Mouse (Mus musculus) kidney, postnatal 4 days (tissue): Measurements from ENCODE around the gene Klri2.
"Not testable (repeated sequence)": the region's sequence is repeated elsewhere in the genome, so short reads cannot be mapped to it uniquely, and the experiment has no call there.

Experiments used
- DNase-seq, 2 experiments: peaks; one replicate each; pipeline ENCODE4 v3.0.0; 2021; ENCODE audit warnings: mixed read lengths in 2 of 2

The Klri2 gene

DNA sequence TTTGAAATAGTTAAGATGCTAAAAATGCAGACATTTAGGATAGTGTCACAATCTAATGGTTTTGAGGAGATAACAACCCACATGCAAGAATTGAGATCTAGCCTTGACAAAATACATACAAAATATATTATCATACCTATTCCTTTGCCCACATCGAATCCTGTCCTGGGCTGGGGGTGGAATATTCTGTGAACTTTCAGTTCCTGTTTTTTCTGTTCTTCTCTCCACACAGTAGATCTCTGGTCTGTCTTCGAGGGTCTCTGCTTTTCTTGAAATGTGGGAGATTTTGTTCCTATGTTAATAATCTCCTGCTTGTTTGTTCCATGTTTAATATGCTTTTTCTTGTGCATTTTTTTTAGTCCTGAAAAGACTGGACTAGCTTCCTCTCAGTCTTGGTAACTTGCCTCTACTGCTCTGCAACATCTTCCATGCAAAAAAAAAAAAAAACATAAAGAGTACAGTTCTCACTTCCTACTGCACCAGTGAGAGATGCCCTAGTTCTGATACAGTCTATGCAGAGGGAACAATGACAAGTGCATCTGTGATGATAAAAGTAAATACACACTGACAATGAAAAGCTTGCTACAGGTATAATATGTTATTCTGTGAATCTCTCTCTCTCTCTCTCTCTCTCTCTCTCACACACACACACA, at the start of gene Klri2:
Gene Klri2 (minus strand): TSS at position 416 of the 653 bp plus-strand sequence.
- DNase-seq: no peak

DNA sequence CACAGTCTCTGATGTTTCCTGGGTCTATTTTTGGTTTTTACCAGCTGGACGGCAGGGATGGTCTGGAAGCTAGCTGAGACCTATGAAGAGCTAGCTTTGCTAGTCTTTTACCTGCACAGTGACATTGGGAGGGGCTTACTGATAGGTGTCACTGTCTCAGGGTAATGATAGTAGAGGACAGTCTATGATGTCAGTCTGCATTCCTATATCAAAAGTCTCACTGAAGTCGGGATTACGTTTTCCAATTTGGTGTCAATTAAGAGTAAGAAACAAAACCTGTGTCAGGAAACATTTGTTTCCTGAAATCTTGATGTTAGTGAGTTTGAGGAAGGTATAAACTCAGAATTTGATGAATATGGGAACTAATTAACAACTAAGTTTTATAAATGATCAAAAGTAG, 43.9 kb upstream of the Klri2 start, which contains the start of gene Gm156:
Gene Gm156 (minus strand): TSS at position 101 of the 400 bp plus-strand sequence.
- not testable (repeated sequence) for DNase-seq

DNA sequence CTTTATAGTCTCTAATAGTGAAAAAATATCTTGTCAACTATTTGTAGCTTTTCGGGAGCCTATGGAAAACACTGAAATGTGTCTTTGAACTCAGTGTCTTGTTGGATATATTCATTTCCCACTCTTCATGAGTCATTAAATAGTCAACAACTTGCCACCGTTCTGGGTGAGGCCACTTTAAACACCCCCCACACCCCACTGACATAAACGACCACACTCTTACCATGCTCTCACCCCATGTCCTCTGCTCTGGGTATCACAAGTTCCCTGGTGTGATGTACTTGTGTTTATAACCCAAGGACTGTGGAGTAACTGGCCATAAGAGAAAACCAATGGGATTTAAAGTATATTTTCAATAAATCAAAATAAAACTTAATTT, 7.4 kb upstream of the Klri2 start:
- DNase-seq: no peak

DNA sequence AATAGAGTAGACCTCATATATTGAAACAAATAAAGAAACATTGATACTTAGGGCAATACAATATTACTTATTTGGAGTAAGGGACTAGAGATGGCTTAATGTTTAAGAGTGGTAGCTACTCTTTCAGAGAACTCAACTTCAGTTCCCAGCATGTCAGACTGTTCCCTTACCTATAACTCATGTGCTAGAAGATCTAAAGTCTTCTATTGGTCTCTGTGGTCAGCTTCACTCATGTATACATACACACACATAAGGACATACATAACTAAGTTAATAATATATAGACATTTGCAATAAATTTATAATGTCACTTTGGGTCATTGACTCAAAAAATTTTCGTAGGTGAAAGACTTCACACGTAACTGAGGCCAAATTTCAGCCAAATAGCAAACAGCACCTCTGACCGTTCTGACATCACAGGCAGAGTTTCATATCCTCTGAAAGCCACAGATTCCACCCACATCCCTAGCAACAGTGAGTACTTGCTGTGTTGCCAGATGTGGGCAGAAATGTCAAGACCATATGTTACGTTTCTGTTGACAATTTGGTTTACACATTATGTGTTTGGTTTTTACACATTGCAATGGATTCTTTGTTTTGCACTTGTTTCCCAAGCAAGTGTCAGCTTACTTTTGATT, 6.9 kb upstream of the Klri2 start:
- no peak for DNase-seq

DNA sequence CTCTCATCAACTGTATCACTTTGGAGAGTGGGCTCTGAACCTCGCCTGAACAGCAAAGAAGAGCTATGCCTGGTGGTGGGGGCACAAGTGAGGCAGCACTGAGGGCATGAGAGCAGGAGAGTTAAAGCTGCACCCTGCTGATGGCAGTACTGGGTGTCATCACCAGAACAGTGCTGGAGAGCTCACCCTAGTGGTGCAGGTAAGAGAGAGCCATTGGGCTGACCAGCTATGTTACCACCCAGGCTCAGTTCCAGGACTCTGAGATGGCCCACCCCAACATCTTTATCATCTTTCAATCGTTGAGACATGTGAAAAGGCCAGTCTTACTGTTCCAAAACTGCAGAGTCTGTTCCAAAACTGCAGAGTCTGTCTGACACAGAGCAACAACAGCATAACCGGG, 5.9 kb upstream of the Klri2 start:
- DNase-seq: no peak

DNA sequence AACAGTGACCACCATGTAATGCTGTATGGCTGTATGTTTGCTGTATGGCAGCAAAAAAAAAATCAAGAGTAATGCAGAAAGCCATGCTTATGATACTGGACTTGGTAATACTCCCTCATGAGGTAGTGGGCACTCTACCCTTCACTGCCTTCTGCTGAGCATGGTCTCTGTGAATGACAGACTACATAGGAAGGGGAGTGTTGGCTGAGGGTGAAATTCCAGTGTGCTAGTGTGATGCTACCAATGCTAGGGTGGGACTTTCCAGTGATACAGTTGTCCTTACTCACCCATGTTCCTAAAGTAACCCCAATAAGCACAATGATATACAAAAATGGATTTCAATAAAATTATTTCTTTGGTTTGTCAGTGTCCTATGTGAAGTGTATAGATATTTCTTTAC, 3.9 kb downstream of the Klri2 start:
- DNase-seq: no peak

DNA sequence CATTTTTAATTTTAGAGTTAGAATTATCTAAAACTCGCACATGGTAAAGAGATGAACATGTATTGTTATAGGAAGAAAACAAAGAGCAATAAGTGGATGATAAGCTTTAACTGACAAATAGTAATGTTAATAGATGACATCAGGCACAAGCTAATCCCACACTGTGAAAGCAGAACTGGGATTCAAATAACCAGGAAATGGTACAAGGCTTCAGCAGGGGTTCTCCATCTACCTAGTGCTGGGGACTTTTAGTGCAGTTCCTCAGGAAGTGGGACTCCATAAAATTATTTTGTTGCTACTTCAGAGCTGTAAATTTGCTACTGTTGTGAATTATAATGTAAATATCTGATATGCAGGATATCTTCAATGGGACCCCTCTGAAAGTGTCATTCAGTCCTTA, 13.0 kb downstream of the Klri2 start:
- no peak for DNase-seq

DNA sequence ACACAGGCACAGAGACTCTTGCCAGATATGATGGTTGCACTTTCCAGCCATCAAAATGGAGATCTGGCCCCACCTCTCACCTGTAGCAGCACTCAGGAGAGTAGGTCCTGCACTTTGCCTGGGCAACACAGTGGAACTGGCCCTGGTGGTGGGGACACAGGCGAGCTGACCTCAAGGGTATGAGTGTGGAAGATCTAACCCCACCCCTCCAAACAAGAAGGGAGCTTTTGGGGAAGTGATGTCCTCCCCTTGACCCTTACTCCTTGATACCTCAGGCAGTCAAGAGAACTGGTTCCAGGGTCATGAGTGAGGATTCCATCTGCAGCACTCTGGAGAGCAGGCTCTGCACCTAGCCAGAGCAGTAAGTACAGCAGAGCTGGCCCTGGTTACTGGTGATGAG, 18.9 kb downstream of the Klri2 start:
- no peak for DNase-seq

DNA sequence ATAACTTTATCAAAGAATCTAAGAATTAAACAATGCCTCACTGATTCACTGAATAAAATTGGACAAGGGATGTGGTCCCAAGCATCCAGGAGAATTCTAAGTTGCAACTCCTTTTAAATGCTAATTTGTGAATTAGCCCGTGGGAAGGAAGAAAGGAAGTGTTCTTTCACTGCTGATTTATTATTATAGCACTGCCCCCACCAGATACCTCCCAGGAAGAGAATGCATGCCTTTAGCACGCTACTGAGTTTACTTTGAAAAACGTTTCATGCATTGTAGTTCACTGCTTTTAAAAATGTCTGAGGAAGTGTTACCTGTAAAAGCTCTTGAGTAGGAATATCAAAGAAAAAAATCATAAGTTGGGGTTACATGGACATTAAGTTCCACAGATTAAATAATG, 19.8 kb downstream of the Klri2 start:
- DNase-seq: no peak

DNA sequence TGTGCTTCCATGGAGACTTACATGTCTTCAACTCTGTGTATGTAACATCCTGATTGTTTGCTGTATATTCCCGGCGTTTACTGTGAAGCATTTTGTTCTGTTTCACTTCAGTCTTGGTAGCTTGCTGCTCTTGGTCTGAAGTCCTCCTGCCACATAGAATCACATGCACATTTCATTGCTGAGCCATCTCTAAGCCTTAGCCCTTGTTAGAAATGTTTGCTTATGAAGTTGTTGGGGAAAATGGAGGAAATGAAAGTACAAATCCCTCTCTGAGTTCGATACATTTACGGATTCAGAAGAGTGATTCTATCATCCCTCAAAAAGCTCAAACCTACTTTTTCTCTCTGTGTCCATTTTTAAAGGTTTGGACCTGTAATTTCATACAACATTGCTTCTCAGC, 23.3 kb downstream of the Klri2 start, which contains the start of gene Klri1:
Gene Klri1 (minus strand): TSS at position 101 of the 400 bp plus-strand sequence.
- no peak for DNase-seq

DNA sequence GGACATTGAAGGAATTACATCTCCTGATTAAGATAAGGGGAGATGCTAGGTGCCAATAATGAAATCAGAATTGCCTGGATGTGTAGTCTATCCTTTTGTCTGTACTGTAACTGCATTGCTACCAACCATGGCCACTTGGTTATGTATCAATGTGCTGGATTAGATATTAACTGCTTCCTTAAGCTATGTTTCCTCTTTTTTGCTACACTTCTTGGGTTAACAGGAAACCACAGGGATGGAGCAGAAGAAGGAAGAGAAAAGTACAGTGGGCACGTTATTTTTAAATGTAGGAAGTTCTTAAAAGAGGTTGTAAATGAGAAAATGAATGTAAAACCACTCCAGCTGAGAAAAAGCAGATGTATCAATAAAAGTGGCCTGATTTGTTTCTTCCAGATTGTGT, 26.7 kb downstream of the Klri2 start:
- no peak for DNase-seq

DNA sequence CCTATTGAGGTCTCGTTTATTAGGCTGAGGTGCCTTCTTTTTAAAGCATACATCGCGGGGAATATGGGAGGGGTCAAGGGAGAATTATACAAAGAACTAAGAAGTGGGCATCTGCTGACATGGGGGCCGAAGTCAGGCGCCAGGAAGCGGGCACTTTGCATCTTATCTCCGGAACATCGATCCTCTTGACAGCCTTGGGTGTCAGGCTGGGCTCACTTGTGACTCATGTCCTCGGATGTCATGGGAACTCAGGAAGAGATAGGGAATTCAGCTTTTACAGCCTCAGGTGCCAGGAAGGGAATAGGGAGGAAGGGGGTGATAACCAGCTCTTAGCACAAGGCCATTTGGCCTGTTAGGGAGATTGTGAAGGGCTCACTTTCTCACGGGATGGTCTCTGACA, 48.8 kb downstream of the Klri2 start:
- DNase-seq: not testable (repeated sequence)

DNA sequence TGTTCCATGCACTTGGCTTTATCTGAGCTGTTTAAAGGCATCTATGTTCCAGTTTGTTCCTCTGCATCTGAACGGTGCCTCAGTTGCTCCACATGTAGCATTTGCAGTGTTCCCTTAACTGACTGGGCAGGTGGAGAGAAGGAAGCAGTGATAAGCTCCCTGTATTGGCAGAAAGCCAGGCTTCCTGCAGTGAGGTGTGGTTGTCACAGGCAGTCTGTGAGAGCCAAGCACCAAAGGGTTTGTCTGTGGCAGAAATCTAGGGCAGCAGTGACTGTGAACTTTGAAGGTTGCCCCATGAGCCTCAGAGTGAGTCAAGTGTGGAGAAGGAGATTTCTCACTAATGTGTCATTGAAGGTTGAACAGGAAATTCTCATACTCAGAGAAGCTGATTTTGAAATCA, 59.9 kb downstream of the Klri2 start:
- DNase-seq: peak in 1 of 2 experiments; percentile 4
